Mouse (Mus musculus): Measurements from ENCODE around the gene Dnajc24. TPM values are rescaled to one million over a fixed set of nuclear protein-coding genes. Genes with fewer than 3 reads are reported as not detected.

Gene Dnajc24
- polyA plus RNA-seq (2015; fragmentation: Nextera tagmentation; extraction: Ambion mirVana), result 40.9 and 41.7 TPM in 2 replicates

- Histone ChIP-seq H3K4me3 (replicated peaks) (peak within 1 kb of the TSS; percentile 81), H3K27ac (peak within 1 kb of the TSS; percentile 79), H3K9me3 (replicated peaks) (no peaks in the 10 kb centered on the region), H3K4me2 (peak within 1 kb of the TSS; percentile 73), H3K4me1 (0 out of 2 replicates have a peak, but pooled peaks cover 4% of the 10 kb centered on the region), H3K9ac (peak within 1 kb of the TSS; percentile 79), H3K27me3 (no peaks in the 10 kb centered on the region), H3K36me3 (peaks cover 6% of the 10 kb centered on the region; the same call in 1 of the 2 replicates)
- ATAC-seq (replicated peaks; ENCODE audit: low FRiP score), result peak; percentile 98
- 2% methylated on average over 44 of the region's 44 CpGs for WGBS
These were observed at the start of gene Dnajc24 for GRCm38 (mm10) chr2:106002835-106003739. Gene Dnajc24, minus strand, starts transcription at chr2:106003549.

GRCm38 (mm10) chr2:106046686-106047085 is 43.3 kb upstream of the Dnajc24 start:
- no peaks in the 10 kb centered on the region for H3K4me1 ChIP-seq
- no peak overlapping the region for H3K27ac ChIP-seq
- 80% methylated on average over 4 of the region's 4 CpGs for WGBS
- no peaks in the 10 kb centered on the region for H3K27me3 ChIP-seq
- H3K9me3 ChIP-seq (replicated peaks), result no peaks in the 10 kb centered on the region
- H3K9ac ChIP-seq, result no peak overlapping the region
- ATAC-seq (replicated peaks; ENCODE audit: low FRiP score), result no peak
- no peaks in the 10 kb centered on the region for H3K36me3 ChIP-seq
- no peak overlapping the region for H3K4me2 ChIP-seq
- H3K4me3 ChIP-seq (replicated peaks), result no peak overlapping the region

GRCm38 (mm10) chr2:106042495-106042894 is 39.1 kb upstream of the Dnajc24 start:
- Histone ChIP-seq H3K4me1 (no peaks in the 10 kb centered on the region), H3K4me2 (no peak overlapping the region)
- ATAC-seq (replicated peaks; ENCODE audit: low FRiP score), result no peak

GRCm38 (mm10) chr2:106041961-106042360 is 38.6 kb upstream of the Dnajc24 start:
- Histone ChIP-seq H3K9me3 (replicated peaks) (no peaks in the 10 kb centered on the region), H3K4me3 (replicated peaks) (no peak overlapping the region), H3K4me1 (no peaks in the 10 kb centered on the region), H3K4me2 (no peak overlapping the region), H3K9ac (no peak overlapping the region), H3K27me3 (no peaks in the 10 kb centered on the region), H3K36me3 (no peaks in the 10 kb centered on the region), H3K27ac (no peak overlapping the region)
- no peak for ATAC-seq (replicated peaks; ENCODE audit: low FRiP score)
- 85% methylated on average over 5 of the region's 5 CpGs for WGBS

More at GRCm38 (mm10) chr2:106042495-106042894, 39.1 kb upstream of the Dnajc24 start:
- H3K9me3 ChIP-seq (replicated peaks), result no peaks in the 10 kb centered on the region
- no peak overlapping the region for H3K9ac ChIP-seq
- H3K4me3 ChIP-seq (replicated peaks), result no peak overlapping the region
- H3K36me3 ChIP-seq, result no peaks in the 10 kb centered on the region
- no peak overlapping the region for H3K27ac ChIP-seq
- WGBS, result 82% methylated on average over 7 of the region's 7 CpGs
- H3K27me3 ChIP-seq, result no peaks in the 10 kb centered on the region

GRCm38 (mm10) chr2:106038286-106038685 is 34.9 kb upstream of the Dnajc24 start:
- H3K4me2 ChIP-seq, result no peak overlapping the region
- no peak overlapping the region for H3K9ac ChIP-seq
- ATAC-seq (replicated peaks; ENCODE audit: low FRiP score), result no peak
- no peaks in the 10 kb centered on the region for H3K36me3 ChIP-seq
- H3K9me3 ChIP-seq (replicated peaks), result no peaks in the 10 kb centered on the region
- no peaks in the 10 kb centered on the region for H3K4me1 ChIP-seq
- WGBS, result 48% methylated on average over 4 of the region's 4 CpGs
- H3K4me3 ChIP-seq (replicated peaks), result no peak overlapping the region
- H3K27ac ChIP-seq, result no peak overlapping the region
- no peaks in the 10 kb centered on the region for H3K27me3 ChIP-seq

GRCm38 (mm10) chr2:106024895-106025294 is 21.5 kb upstream of the Dnajc24 start:
- Histone ChIP-seq H3K9me3 (replicated peaks) (no peaks in the 10 kb centered on the region), H3K27ac (no peak overlapping the region), H3K36me3 (no peaks in the 10 kb centered on the region), H3K4me3 (replicated peaks) (no peak overlapping the region), H3K4me1 (no peaks in the 10 kb centered on the region), H3K27me3 (no peaks in the 10 kb centered on the region), H3K4me2 (no peak overlapping the region), H3K9ac (no peak overlapping the region)
- 74% methylated on average over 3 of the region's 3 CpGs for WGBS
- no peak for ATAC-seq (replicated peaks; ENCODE audit: low FRiP score)

GRCm38 (mm10) chr2:106008415-106008814 is 5.1 kb upstream of the Dnajc24 start:
- Histone ChIP-seq H3K4me3 (replicated peaks) (no peak overlapping the region), H3K4me1 (no peaks in the 10 kb centered on the region), H3K9me3 (replicated peaks) (no peaks in the 10 kb centered on the region), H3K27ac (no peak overlapping the region), H3K9ac (no peak overlapping the region), H3K36me3 (no peaks in the 10 kb centered on the region), H3K4me2 (no peak overlapping the region), H3K27me3 (no peaks in the 10 kb centered on the region)
- WGBS, result 76% methylated on average over 2 of the region's 2 CpGs
- no peak for ATAC-seq (replicated peaks; ENCODE audit: low FRiP score)

- H3K27me3 ChIP-seq, result no peaks in the 10 kb centered on the region
- no peak overlapping the region for H3K9ac ChIP-seq
- no peak overlapping the region for H3K4me3 ChIP-seq (replicated peaks)
- WGBS, result 37% methylated on average over 2 of the region's 2 CpGs
- ATAC-seq (replicated peaks; ENCODE audit: low FRiP score), result no peak
- H3K27ac ChIP-seq, result no peak overlapping the region
- H3K4me1 ChIP-seq, result no peaks in the 10 kb centered on the region
- no peaks in the 10 kb centered on the region for H3K36me3 ChIP-seq
- no peaks in the 10 kb centered on the region for H3K9me3 ChIP-seq (replicated peaks)
- no peak overlapping the region for H3K4me2 ChIP-seq
These were observed 15.3 kb downstream of the Dnajc24 start for GRCm38 (mm10) chr2:105987999-105988398.

GRCm38 (mm10) chr2:105987131-105987530 is 16.2 kb downstream of the Dnajc24 start:
- ATAC-seq (replicated peaks; ENCODE audit: low FRiP score), result no peak
- Histone ChIP-seq H3K27me3 (no peaks in the 10 kb centered on the region), H3K9ac (no peak overlapping the region), H3K36me3 (no peaks in the 10 kb centered on the region), H3K4me3 (replicated peaks) (no peak overlapping the region), H3K4me1 (no peaks in the 10 kb centered on the region), H3K4me2 (no peak overlapping the region), H3K27ac (no peak overlapping the region), H3K9me3 (replicated peaks) (no peaks in the 10 kb centered on the region)
- WGBS, result 46% methylated on average over 1 of the region's 1 CpGs

GRCm38 (mm10) chr2:105985206-105985605 is 18.1 kb downstream of the Dnajc24 start:
- WGBS, result 94% methylated on average over 7 of the region's 7 CpGs
- Histone ChIP-seq H3K4me2 (no peak overlapping the region), H3K27ac (no peak overlapping the region), H3K4me1 (no peaks in the 10 kb centered on the region), H3K9ac (no peak overlapping the region), H3K4me3 (replicated peaks) (no peak overlapping the region), H3K36me3 (peaks cover 2% of the 10 kb centered on the region), H3K27me3 (no peaks in the 10 kb centered on the region), H3K9me3 (replicated peaks) (no peaks in the 10 kb centered on the region)
- no peak for ATAC-seq (replicated peaks; ENCODE audit: low FRiP score)

- WGBS, result 92% methylated on average over 2 of the region's 2 CpGs
- H3K36me3 ChIP-seq, result peaks cover 6% of the 10 kb centered on the region
- no peak overlapping the region for H3K4me3 ChIP-seq (replicated peaks)
- H3K27ac ChIP-seq, result no peak overlapping the region
- no peak overlapping the region for H3K9ac ChIP-seq
- no peaks in the 10 kb centered on the region for H3K27me3 ChIP-seq
- H3K9me3 ChIP-seq (replicated peaks), result no peaks in the 10 kb centered on the region
- ATAC-seq (replicated peaks; ENCODE audit: low FRiP score), result no peak
- H3K4me2 ChIP-seq, result no peak overlapping the region
- H3K4me1 ChIP-seq, result no peaks in the 10 kb centered on the region
These were observed 25.3 kb downstream of the Dnajc24 start for GRCm38 (mm10) chr2:105978065-105978464.

GRCm38 (mm10) chr2:105973941-105974340 is 29.4 kb downstream of the Dnajc24 start:
- no peaks in the 10 kb centered on the region for H3K9me3 ChIP-seq (replicated peaks)
- 19% methylated on average over 2 of the region's 2 CpGs for WGBS
- H3K9ac ChIP-seq, result no peak overlapping the region
- no peak for ATAC-seq (replicated peaks; ENCODE audit: low FRiP score)
- H3K27me3 ChIP-seq, result no peaks in the 10 kb centered on the region
- no peak overlapping the region for H3K27ac ChIP-seq
- H3K4me2 ChIP-seq, result no peak overlapping the region
- no peaks in the 10 kb centered on the region for H3K4me1 ChIP-seq
- H3K4me3 ChIP-seq (replicated peaks), result no peak overlapping the region
- peaks cover 11% of the 10 kb centered on the region for H3K36me3 ChIP-seq

All from kidney, embryonic 15.5 days (tissue).